Mouse (Mus musculus) frontal cortex, postnatal 10 days (tissue): Measurements from ENCODE around the gene Efcab2.

Source experiments
- DNase-seq, 2 experiments: peaks; one replicate each; pipeline ENCODE4 v3.0.0; 2022; ENCODE audit warnings: low spot score in 2 of 2, mixed read lengths in 1 of 2

Gene Efcab2

GRCm38 (mm10) chr1:178483854-178484253 lies 78.0 kb downstream of the Efcab2 start:
- no peak for DNase-seq

- DNase-seq, result no peak
These were observed 79.4 kb downstream of the Efcab2 start for GRCm38 (mm10) chr1:178485138-178485867.

- DNase-seq, result no peak
These were observed 80.0 kb downstream of the Efcab2 start for GRCm38 (mm10) chr1:178485868-178486220.

GRCm38 (mm10) chr1:178486828-178487227 lies 80.9 kb downstream of the Efcab2 start:
- DNase-seq, result peak; percentile 17 to 23

GRCm38 (mm10) chr1:178489127-178489526 lies 83.2 kb downstream of the Efcab2 start:
- DNase-seq, result no peak

GRCm38 (mm10) chr1:178491733-178492132 lies 85.8 kb downstream of the Efcab2 start:
- no peak for DNase-seq

GRCm38 (mm10) chr1:178492493-178492892 lies 86.6 kb downstream of the Efcab2 start:
- no peak for DNase-seq

- DNase-seq, result no peak
These were observed 90.3 kb downstream of the Efcab2 start for GRCm38 (mm10) chr1:178496186-178496585.

- DNase-seq, result no peak
These were observed 91.0 kb downstream of the Efcab2 start for GRCm38 (mm10) chr1:178496841-178497240.

- DNase-seq, result no peak
These were observed 101.1 kb downstream of the Efcab2 start for GRCm38 (mm10) chr1:178506938-178507337.

GRCm38 (mm10) chr1:178512323-178513031 lies 106.6 kb downstream of the Efcab2 start:
- DNase-seq, result no peak

- DNase-seq, result no peak
These were observed 108.1 kb downstream of the Efcab2 start for GRCm38 (mm10) chr1:178513954-178514353.

- no peak for DNase-seq
These were observed 110.0 kb downstream of the Efcab2 start for GRCm38 (mm10) chr1:178515839-178516238.

- DNase-seq, result no peak
These were observed 116.5 kb downstream of the Efcab2 start for GRCm38 (mm10) chr1:178522389-178522788.

GRCm38 (mm10) chr1:178523152-178523551 lies 117.3 kb downstream of the Efcab2 start:
- no peak for DNase-seq

GRCm38 (mm10) chr1:178527185-178527546 lies 121.3 kb downstream of the Efcab2 start:
- DNase-seq, result peak; percentile 54 to 65

- peak; percentile 31 to 41 for DNase-seq
These were observed 121.9 kb downstream of the Efcab2 start for GRCm38 (mm10) chr1:178527547-178528361.

GRCm38 (mm10) chr1:178528431-178529351 lies 122.8 kb downstream of the Efcab2 start, which contains the start of gene Kif26b:
Kif26b (plus strand) TSS chr1:178529125.
- peak; percentile 29 to 55 for DNase-seq

GRCm38 (mm10) chr1:178529512-178530300 lies 123.8 kb downstream of the Efcab2 start:
- DNase-seq, result peak in 1 of 2 experiments; percentile 28

GRCm38 (mm10) chr1:178530301-178531078 lies 124.6 kb downstream of the Efcab2 start:
- DNase-seq, result peak; percentile 59 to 85
